Mouse (Mus musculus): ENCODE measurements at regions not wholly inside any gene's neighbourhood (a gene's known extent, or its start where the extent isn't known, plus 50 kb on each side); places are given as distances from the start of the nearest gene placed in this dataset.

DNA sequence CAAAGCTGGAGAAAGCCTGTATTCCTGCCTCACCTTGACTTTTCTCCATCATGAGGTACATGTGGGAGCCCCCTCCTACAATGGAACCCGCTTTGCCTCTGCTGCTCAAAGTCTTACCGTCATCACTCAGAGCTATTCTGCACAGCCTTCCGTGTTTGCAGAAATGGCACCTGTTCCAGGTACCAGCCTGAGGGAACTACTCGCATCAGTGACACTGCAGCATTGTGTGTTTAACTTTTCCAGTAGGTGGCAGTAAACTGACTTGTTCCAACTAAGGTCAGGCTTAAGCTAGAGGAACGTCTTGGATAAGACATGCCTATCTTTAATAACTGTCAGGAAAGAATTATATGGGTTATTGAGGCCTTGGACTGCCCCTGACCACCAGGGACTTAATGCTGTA, 71.4 kb downstream of the Fam173b start:
- peak; percentile 11 for DNase-seq

- DNase-seq = peak; percentile 32
Measured at GRCm38 (mm10) chr15:31676771-31677191, 75.1 kb downstream of the Fam173b start.

GRCm38 (mm10) chr15:31693109-31693508, 91.5 kb downstream of the Fam173b start:
- no peak for DNase-seq

GRCm38 (mm10) chr15:31694877-31695671, 93.4 kb downstream of the Fam173b start:
- DNase-seq = no peak

DNA sequence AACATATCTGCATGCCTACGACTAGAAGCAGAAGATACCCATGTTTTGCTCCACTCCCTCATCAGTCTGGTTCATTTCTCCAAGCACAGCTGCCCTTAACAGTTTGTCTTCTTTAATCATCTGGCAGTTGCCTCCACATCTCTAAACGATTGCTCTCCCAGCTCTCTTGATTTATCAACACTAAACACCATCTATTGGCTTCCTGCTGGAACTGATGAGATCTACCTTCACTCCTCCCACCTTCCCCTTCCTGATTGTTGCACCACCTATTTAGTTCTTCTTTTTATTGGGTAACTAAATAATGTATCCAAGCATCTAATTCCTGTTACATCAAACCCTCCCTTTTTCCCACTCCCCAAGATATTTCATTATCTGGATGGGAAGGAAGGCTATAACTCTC, 101.7 kb downstream of the Fam173b start:
- no peak for DNase-seq

- no peak for DNase-seq
Measured at GRCm38 (mm10) chr15:31707416-31707815, 105.8 kb downstream of the Fam173b start.

- no peak for DNase-seq
Measured at GRCm38 (mm10) chr15:31721019-31721418, 119.4 kb downstream of the Fam173b start.

GRCm38 (mm10) chr15:31722429-31722828, 120.8 kb downstream of the Fam173b start:
- DNase-seq = no peak

DNA sequence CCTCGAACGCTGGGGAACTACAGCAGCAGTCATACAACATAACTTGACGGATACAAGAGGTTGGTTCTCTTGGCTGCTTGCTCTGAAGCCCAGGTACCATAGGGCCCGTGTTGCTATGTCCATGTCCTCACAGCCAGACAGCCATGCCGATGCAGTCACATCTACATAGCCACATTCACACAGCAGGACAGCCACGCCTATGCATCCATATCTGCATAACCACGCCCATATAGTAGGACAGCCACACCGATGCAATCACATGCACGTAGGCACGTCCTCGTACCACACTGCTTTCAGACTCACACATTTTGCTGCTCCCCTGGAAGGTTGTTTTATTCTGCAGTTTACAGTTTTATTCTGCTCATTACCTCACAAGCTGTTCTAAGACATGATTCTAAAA, 122.6 kb downstream of the Fam173b start:
- no peak for DNase-seq

- DNase-seq = no peak
Measured at GRCm38 (mm10) chr15:31729133-31729532, 127.5 kb downstream of the Fam173b start.

DNA sequence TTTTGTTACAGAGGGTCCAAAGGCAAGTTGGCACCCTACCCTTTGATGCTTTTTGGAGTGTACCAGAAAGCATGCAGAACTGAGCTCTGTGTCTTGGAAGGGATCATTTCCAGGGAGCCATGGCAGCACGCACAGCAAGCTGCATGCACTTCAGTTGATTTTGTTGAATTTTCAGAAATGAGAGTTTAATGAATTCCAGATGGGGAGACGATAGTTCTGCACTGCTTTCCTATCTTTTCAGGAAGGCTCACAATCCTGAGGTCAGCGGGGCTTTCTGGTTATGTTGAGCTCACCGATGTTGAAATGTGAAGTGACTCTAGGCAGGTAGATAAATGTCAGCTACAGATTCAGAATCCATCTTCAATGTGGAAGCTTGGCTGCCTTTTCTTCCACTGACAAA, 140.0 kb downstream of the Fam173b start:
- no peak for DNase-seq

GRCm38 (mm10) chr15:31744570-31744969, 142.9 kb downstream of the Fam173b start:
- no peak for DNase-seq

GRCm38 (mm10) chr15:31752632-31753031, 151.0 kb downstream of the Fam173b start:
- DNase-seq = no peak

GRCm38 (mm10) chr15:31753578-31754281, 152.1 kb downstream of the Fam173b start:
- DNase-seq = no peak

- DNase-seq = no peak
Measured at GRCm38 (mm10) chr15:31768959-31769844, 167.6 kb downstream of the Fam173b start.

- no peak for DNase-seq
Measured at GRCm38 (mm10) chr15:31783081-31783480, 181.4 kb downstream of the Fam173b start.

- DNase-seq = no peak
Measured at GRCm38 (mm10) chr15:31785022-31785421, 183.4 kb downstream of the Fam173b start.

- no peak for DNase-seq
Measured at GRCm38 (mm10) chr15:31798863-31799262, 197.2 kb downstream of the Fam173b start.

DNA sequence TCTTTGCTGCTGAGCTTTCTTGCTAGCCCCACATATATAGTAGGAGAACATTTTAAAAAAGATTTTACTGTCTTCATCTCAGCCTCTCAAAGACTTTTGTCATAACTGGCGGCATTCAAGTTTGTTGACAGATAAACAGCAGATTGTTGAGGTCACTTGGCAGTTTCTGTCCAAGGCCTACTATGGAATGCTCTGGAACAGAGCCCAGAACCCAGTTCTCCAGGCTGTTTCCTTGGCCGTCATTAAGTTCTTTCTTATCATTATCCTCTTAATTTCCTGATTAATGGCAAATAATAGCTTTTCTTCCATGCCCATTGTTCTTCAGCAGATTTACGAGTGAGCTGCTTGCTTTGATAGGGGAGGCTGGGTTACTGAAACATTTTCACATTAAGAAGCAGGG, 203.9 kb downstream of the Fam173b start:
- DNase-seq = peak; percentile 67

GRCm38 (mm10) chr15:31815551-31815950, 213.9 kb downstream of the Fam173b start:
- DNase-seq = no peak

GRCm38 (mm10) chr15:31819219-31819618, 217.6 kb downstream of the Fam173b start:
- DNase-seq = peak; percentile 62

- peak; percentile 10 for DNase-seq
Measured at GRCm38 (mm10) chr15:31827219-31827618, 225.6 kb downstream of the Fam173b start.

GRCm38 (mm10) chr15:31841519-31841918, 239.9 kb downstream of the Fam173b start:
- no peak for DNase-seq

All from lung, postnatal 10 days (tissue).